Mouse (Mus musculus): ENCODE results near the gene Ces2h.

DNA sequence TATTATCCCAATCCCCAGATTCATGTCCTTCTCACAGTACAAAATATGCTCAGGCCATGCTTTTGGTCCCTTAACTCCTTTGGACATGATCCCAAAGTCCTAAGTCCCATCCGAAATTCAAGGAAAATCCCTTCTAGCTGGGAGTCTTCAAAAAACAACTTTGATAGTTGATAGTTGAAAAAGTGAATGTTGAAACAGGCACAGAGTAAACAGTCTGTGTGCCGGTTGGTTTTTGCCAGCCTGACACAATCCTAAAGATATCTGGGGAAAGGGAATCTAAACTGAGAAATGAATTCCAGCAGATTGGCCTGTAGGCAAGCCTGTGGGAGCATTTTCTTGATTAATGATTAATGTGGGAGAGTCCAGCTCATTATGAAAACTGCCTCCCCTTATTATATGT, 9.3 kb downstream of the Ces2h start:
- TF ChIP-seq CTCF (IDR thresholded peaks at IDR 0.05; ENCODE audit: extremely low read depth, insufficient read depth, low read length) (no peak), POLR2A (IDR thresholded peaks at IDR 0.05; ENCODE audit: extremely low read depth, insufficient read depth, low read length) (no peak)

Measured in cortical plate, adult 2 months (tissue).